Mouse (Mus musculus) liver, embryonic 13.5 days (tissue): ENCODE measurements around the gene Hist1h3f. TPM values are rescaled to one million over a fixed set of nuclear protein-coding genes. Genes with fewer than 3 reads are reported as not detected.

Experiments
- ATAC-seq: fragments of 200-750 bp; cut with Nextera tagmentation; 2 replicates; pipeline ENCODE4 v1.8.0; 2017; ENCODE audit warnings: low read depth, mild to moderate bottlenecking, moderate number of reproducible peaks, moderate library complexity
- DNase-seq: peaks from one replicate; pipeline ENCODE4 v3.0.0; 2022
- H3K27ac ChIP-seq: fragments of 300-500 bp; sonication (generic); 2 replicates; pipeline ENCODE4 v1.5.1; 2015; ENCODE audit warnings: moderate library complexity, mild to moderate bottlenecking, inconsistent platforms
- H3K27me3 ChIP-seq: fragments of 300-500 bp; sonication (generic); 2 replicates; pipeline ENCODE4 v1.6.1; 2015; ENCODE audit warnings: mild to moderate bottlenecking, inconsistent platforms
- H3K36me3 ChIP-seq: fragments of 300-500 bp; sonication (generic); 2 replicates; pipeline ENCODE4 v1.6.1; 2015; ENCODE audit warnings: mild to moderate bottlenecking, inconsistent platforms
- H3K4me1 ChIP-seq: fragments of 300-500 bp; sonication (generic); replicated peaks from 2 replicates; pipeline ENCODE4 v1.6.1; 2015; ENCODE audit warnings: inconsistent platforms
- H3K4me2 ChIP-seq: fragments of 300-500 bp; sonication (generic); 2 replicates; pipeline ENCODE4 v1.6.1; 2015; ENCODE audit warnings: inconsistent platforms, mild to moderate bottlenecking, moderate library complexity
- H3K4me3 ChIP-seq: fragments of 300-500 bp; sonication (generic); replicated peaks from 2 replicates; pipeline ENCODE4 v1.5.1; 2015; ENCODE audit warnings: mild to moderate bottlenecking, inconsistent platforms
- H3K9ac ChIP-seq: fragments of 300-500 bp; sonication (generic); 2 replicates; pipeline ENCODE4 v1.6.1; 2015; ENCODE audit warnings: mild to moderate bottlenecking, inconsistent platforms
- H3K9me3 ChIP-seq: fragments of 300-500 bp; sonication (generic); replicated peaks from 2 replicates; pipeline ENCODE4 v1.6.1; 2016; ENCODE audit warnings: inconsistent platforms
- WGBS: fragments of 180-500 bp; shearing (Covaris S2); methylation state at CpG from one replicate; pipeline ENCODE4 v1.1.7; 2015; ENCODE audit not compliant: insufficient replicate concordance; 5-methylcytosine and 5-hydroxymethylcytosine counted together
- polyA plus RNA-seq: library from polyadenylated mRNA; unstranded; fragments of >200 nt; fragmentation: Nextera tagmentation; extraction: Ambion mirVana; gene quantifications from 2 replicates; pipeline ENCODE4 v1.2.1, GENCODE M21; 2015

Gene Hist1h3f
- polyA plus RNA-seq, 1 experiment from 2014 or later, result 2.1 TPM

- Histone ChIP-seq H3K4me1 (peaks cover 47% of the 10 kb centered on the region), H3K9ac (peak overlapping the region; percentile 62), H3K4me3 (peak overlapping the region; percentile 65), H3K27ac (peak overlapping the region; percentile 70), H3K36me3 (no peaks in the 10 kb centered on the region), H3K4me2 (peak overlapping the region; percentile 67), H3K9me3 (no peaks in the 10 kb centered on the region), H3K27me3 (no peaks in the 10 kb centered on the region)
- DNase-seq (peak; percentile 80), ATAC-seq (peak; percentile 49; the same call in 1 of the 2 replicates)
- under 1% methylated on average over 6 of the region's 6 CpGs for WGBS
These were observed 25.0 kb upstream of the Hist1h3f start for GRCm38 (mm10) chr13:23518885-23519284.

GRCm38 (mm10) chr13:23519416-23519815 lies 24.4 kb upstream of the Hist1h3f start:
- peak overlapping the region; percentile 70 for H3K27ac ChIP-seq
- WGBS, result under 1% methylated on average over 10 of the region's 10 CpGs
- H3K27me3 ChIP-seq, result no peaks in the 10 kb centered on the region
- H3K4me1 ChIP-seq, result peaks cover 51% of the 10 kb centered on the region
- H3K36me3 ChIP-seq, result no peaks in the 10 kb centered on the region
- H3K9ac ChIP-seq, result peak overlapping the region; percentile 20; the same call in 1 of the 2 replicates
- no peaks in the 10 kb centered on the region for H3K9me3 ChIP-seq
- peak; percentile 79 for DNase-seq
- H3K4me3 ChIP-seq, result peak overlapping the region; percentile 65
- H3K4me2 ChIP-seq, result peak overlapping the region; percentile 67
- peak; percentile 44 for ATAC-seq

- Histone ChIP-seq H3K4me1 (peaks cover 55% of the 10 kb centered on the region), H3K4me3 (peak overlapping the region; percentile 37), H3K36me3 (no peaks in the 10 kb centered on the region), H3K27ac (no peak overlapping the region), H3K9me3 (no peaks in the 10 kb centered on the region), H3K27me3 (no peaks in the 10 kb centered on the region), H3K4me2 (peak overlapping the region; percentile 61), H3K9ac (peak overlapping the region; percentile 54)
- under 1% methylated on average over 14 of the region's 14 CpGs for WGBS
- DNase-seq (peak; percentile 80), ATAC-seq (peak; percentile 62)
These were observed 22.1 kb upstream of the Hist1h3f start for GRCm38 (mm10) chr13:23521703-23522102.

GRCm38 (mm10) chr13:23523976-23524375 lies 19.9 kb upstream of the Hist1h3f start:
- no peak overlapping the region for H3K4me3 ChIP-seq
- no peaks in the 10 kb centered on the region for H3K27me3 ChIP-seq
- no peak overlapping the region for H3K27ac ChIP-seq
- ATAC-seq, result no peak
- no peaks in the 10 kb centered on the region for H3K9me3 ChIP-seq
- DNase-seq, result no peak
- H3K9ac ChIP-seq, result no peak overlapping the region
- H3K4me2 ChIP-seq, result no peak overlapping the region
- no peaks in the 10 kb centered on the region for H3K36me3 ChIP-seq
- 40% methylated on average over 5 of the region's 5 CpGs for WGBS
- H3K4me1 ChIP-seq, result peaks cover 69% of the 10 kb centered on the region

- DNase-seq, result peak; percentile 76
- H3K4me2 ChIP-seq, result peak overlapping the region; percentile 38; the same call in 1 of the 2 replicates
- H3K4me3 ChIP-seq, result no peak overlapping the region
- no peaks in the 10 kb centered on the region for H3K36me3 ChIP-seq
- H3K27ac ChIP-seq, result no peak overlapping the region
- 10% methylated on average over 5 of the region's 5 CpGs for WGBS
- no peak overlapping the region for H3K9ac ChIP-seq
- H3K9me3 ChIP-seq, result no peaks in the 10 kb centered on the region
- H3K4me1 ChIP-seq, result peaks cover 71% of the 10 kb centered on the region
- 0 out of 2 replicates have a peak, but pooled peaks have one; percentile 21 for ATAC-seq
- H3K27me3 ChIP-seq, result no peaks in the 10 kb centered on the region
These were observed 19.2 kb upstream of the Hist1h3f start for GRCm38 (mm10) chr13:23524654-23525053.

- H3K4me2 ChIP-seq, result peak overlapping the region; percentile 69
- peaks cover 63% of the 10 kb centered on the region for H3K4me1 ChIP-seq
- no peaks in the 10 kb centered on the region for H3K36me3 ChIP-seq
- no peak for DNase-seq
- WGBS, result 2% methylated on average over 10 of the region's 10 CpGs
- H3K9ac ChIP-seq, result peak overlapping the region; percentile 57
- no peak; the same call in 1 of the 2 replicates for ATAC-seq
- no peaks in the 10 kb centered on the region for H3K27me3 ChIP-seq
- peak overlapping the region; percentile 54 for H3K4me3 ChIP-seq
- no peaks in the 10 kb centered on the region for H3K9me3 ChIP-seq
- H3K27ac ChIP-seq, result peak overlapping the region; percentile 40
These were observed 18.0 kb upstream of the Hist1h3f start for GRCm38 (mm10) chr13:23525901-23526300.

- no peaks in the 10 kb centered on the region for H3K9me3 ChIP-seq
- H3K4me2 ChIP-seq, result peak overlapping the region; percentile 69
- H3K27me3 ChIP-seq, result no peaks in the 10 kb centered on the region
- peak; percentile 84 for DNase-seq
- no peak for ATAC-seq
- peak overlapping the region; percentile 40; the same call in 1 of the 2 replicates for H3K27ac ChIP-seq
- H3K4me3 ChIP-seq, result peak overlapping the region; percentile 54
- H3K36me3 ChIP-seq, result no peaks in the 10 kb centered on the region
- peaks cover 59% of the 10 kb centered on the region for H3K4me1 ChIP-seq
- WGBS, result under 1% methylated on average over 17 of the region's 17 CpGs
- peak overlapping the region; percentile 70 for H3K9ac ChIP-seq
These were observed 17.5 kb upstream of the Hist1h3f start for GRCm38 (mm10) chr13:23526312-23526711.

- Histone ChIP-seq H3K27ac (peak overlapping the region; percentile 15), H3K4me2 (no peak overlapping the region), H3K9me3 (no peaks in the 10 kb centered on the region), H3K36me3 (no peaks in the 10 kb centered on the region), H3K4me3 (no peak overlapping the region), H3K4me1 (peaks cover 60% of the 10 kb centered on the region), H3K9ac (peak overlapping the region; percentile 51; the same call in 1 of the 2 replicates), H3K27me3 (no peaks in the 10 kb centered on the region)
- DNase-seq (no peak), ATAC-seq (no peak)
- WGBS, result 79% methylated on average over 5 of the region's 5 CpGs
These were observed 14.8 kb upstream of the Hist1h3f start for GRCm38 (mm10) chr13:23529005-23529404.

- DNase-seq (no peak), ATAC-seq (no peak)
- H3K36me3 ChIP-seq, result no peaks in the 10 kb centered on the region
- H3K27ac ChIP-seq, result peak overlapping the region; percentile 98
- peaks cover 56% of the 10 kb centered on the region for H3K4me1 ChIP-seq
- peak overlapping the region; percentile 84 for H3K9ac ChIP-seq
- peak overlapping the region; percentile 65 for H3K4me2 ChIP-seq
- peak overlapping the region; percentile 63 for H3K4me3 ChIP-seq
- no peaks in the 10 kb centered on the region for H3K9me3 ChIP-seq
- no peaks in the 10 kb centered on the region for H3K27me3 ChIP-seq
- 28% methylated on average over 2 of the region's 2 CpGs for WGBS
These were observed 14.2 kb upstream of the Hist1h3f start for GRCm38 (mm10) chr13:23529480-23530165.

- H3K9me3 ChIP-seq, result no peaks in the 10 kb centered on the region
- WGBS, result under 1% methylated on average over 20 of the region's 20 CpGs
- peak overlapping the region; percentile 63 for H3K4me3 ChIP-seq
These were observed 13.5 kb upstream of the Hist1h3f start for GRCm38 (mm10) chr13:23530181-23530900.

More at GRCm38 (mm10) chr13:23530181-23530900, 13.5 kb upstream of the Hist1h3f start:
- DNase-seq (peak; percentile 72), ATAC-seq (no peak)
- peak overlapping the region; percentile 84 for H3K9ac ChIP-seq
- H3K36me3 ChIP-seq, result no peaks in the 10 kb centered on the region
- peak overlapping the region; percentile 98 for H3K27ac ChIP-seq
- peaks cover 51% of the 10 kb centered on the region for H3K4me1 ChIP-seq
- H3K27me3 ChIP-seq, result no peaks in the 10 kb centered on the region
- peak overlapping the region; percentile 65 for H3K4me2 ChIP-seq
